Mouse (Mus musculus) monocyte, adult 5-6 weeks (primary cell): ENCODE results near the gene Fbxo44. TPM values are rescaled to one million over a fixed set of nuclear protein-coding genes. Genes with fewer than 3 reads are reported as not detected.

Experiments used
- ATAC-seq: fragments of 153-309, 156-312 bp; replicated peaks from 2 replicates; pipeline ENCODE4 v1.8.0; 2017; ENCODE audit warnings: mild to moderate bottlenecking; ENCODE audit not compliant: low TSS enrichment, insufficient number of reproducible peaks, severe bottlenecking, poor library complexity, low FRiP score
- total RNA-seq: library from RNA; stranded (forward); fragments of 200-1000, 200-491, 200-594 nt; gene quantifications from 3 replicates; pipeline ENCODE4 v1.2.3, GENCODE M21; 2017

The Fbxo44 gene
- total RNA-seq, 1 experiment from 2014 or later, result 3.5 TPM

DNA sequence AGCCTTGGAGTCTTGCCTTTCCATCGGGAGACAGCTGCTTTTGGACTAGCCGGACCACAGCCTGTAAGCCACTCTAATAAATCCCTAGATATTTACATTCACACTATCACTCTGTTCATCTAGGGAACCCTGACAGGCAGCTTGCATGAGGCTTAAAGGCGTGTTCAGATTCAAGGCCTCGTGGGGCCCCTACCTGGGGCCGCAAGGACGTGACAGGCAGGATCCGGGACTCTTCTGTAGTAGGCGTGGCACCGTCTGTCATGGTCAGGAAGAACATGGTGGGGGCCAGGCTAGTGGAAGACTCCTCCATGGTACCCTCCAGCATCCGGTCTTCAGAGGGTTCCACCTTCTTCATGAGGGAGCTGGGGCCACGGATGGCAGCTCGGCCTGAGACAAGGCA, 47.8 kb downstream of the Fbxo44 start:
- ATAC-seq, result no peak

DNA sequence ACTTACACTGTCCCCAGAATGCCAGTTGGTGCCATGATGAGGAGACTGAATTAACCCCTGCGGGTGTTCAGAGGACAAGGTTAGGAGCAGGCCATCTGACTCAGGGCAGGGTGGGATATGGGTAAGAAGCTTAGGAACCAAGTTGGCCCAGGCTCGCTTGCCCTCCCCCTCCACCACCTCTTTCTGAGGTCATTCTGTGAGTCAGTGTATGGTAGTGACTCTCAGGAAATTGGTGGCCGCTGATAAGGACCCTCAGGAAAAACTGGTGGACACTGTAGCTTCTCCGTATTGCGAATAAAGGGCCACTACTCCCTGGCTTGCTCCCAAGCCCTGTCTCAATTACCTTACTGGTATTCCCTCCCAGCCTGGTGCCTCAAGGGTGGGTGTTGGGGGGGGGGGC, 51.1 kb downstream of the Fbxo44 start:
- ATAC-seq, result no peak

DNA sequence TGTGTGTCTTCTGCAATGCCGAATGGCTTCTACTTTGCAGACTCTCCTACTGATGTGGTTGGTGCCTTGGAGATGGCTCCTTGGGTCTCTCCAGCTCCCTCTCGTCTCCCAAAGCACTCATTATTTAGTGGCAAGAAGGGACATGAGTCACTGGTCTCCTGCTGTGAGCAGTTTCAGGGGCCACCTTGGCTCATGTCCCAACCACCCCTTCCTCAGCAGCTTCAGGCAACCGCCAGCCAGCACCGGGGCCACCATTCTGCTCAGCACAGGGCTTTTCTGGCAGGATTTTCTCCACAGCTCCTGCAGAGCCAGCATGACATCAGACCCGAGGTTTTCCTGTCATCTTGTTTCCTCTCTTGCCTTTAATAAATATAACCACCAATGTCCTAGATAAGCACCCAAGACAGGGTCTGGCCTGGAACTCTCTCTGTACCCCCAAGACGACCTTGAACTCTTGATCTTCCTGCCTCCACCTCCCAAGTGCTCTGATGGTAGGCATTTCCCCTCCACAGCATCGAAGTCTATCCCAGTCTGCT, 51.6 kb downstream of the Fbxo44 start:
- no peak for ATAC-seq

DNA sequence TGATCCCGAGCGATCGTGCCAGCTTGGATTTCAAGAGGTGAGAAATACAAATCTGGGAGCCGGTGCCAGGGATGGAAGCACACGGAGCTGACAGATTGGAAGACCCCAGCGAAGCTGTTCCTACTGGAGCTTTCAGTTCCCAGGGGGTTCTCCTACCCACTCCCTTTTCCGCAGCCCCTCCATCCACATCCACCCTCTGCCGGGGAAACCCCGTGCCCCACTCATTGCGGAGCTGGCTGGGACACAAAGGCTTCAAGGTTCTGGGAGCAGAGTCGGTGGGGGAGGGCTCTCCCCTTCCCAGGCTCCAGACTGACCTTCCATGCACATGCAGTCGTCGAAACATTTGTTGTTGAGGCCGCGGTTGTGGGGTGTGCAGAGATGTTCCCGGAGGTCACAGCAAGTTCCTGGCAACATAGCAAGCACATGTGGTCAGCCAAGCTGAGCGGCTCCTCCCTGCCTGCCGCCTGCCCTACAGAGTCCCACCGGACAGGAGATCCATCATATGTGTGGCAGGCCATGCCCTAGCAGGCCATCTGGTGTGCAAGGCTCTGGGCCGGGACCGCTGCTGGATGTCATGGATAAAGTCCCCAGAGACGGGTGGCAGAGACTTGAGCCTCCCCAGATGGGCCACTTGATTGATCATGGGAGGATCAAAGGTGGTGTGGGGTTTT, 52.5 kb downstream of the Fbxo44 start:
- no peak for ATAC-seq

DNA sequence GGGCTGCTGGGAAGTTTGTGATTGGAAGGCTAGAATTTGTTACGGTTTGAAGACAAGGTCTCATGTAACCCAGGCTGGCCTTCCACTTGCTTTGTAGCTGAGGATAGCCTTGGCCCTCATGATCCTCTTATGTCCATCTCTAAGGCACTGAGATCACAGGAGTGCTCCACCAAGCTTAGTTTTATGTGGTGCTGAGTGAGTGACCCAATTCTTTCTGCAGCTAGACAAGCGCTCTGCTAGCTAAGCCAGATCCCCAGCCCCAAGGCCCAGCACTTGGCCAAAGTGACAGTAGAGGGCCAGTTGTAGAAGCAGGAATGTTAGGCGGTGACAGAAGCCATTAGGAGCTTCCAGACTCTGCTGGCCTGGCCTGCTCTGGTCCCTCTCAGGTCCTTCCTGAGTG, 56.1 kb downstream of the Fbxo44 start:
- no peak for ATAC-seq

Other genes starting within 250 kb of the Fbxo44 start
- gene Plod1, start 223.7 kb downstream of the Fbxo44 start, total RNA-seq, result 11.0 to 12.8 TPM (median 12.7 TPM) in 3 replicates
- gene 2510039O18Rik, start 219.6 kb downstream of the Fbxo44 start, total RNA-seq, result 41.3 to 61.2 TPM (median 48.2 TPM) in 3 replicates
- not detected in 3 replicates for gene Nppb, start 174.7 kb downstream of the Fbxo44 start, total RNA-seq
- gene Nppa, start 159.8 kb downstream of the Fbxo44 start, total RNA-seq, result not detected in 3 replicates
- 6.5 to 18.0 TPM (median 6.7 TPM) in 3 replicates for gene Clcn6, start 121.7 kb downstream of the Fbxo44 start, total RNA-seq
- gene Mthfr, start 121.4 kb downstream of the Fbxo44 start, total RNA-seq, result 6.4 to 14.7 TPM (median 8.7 TPM) in 3 replicates
- 24.7 to 50.7 TPM (median 27.8 TPM) in 3 replicates for gene Agtrap, start 72.5 kb downstream of the Fbxo44 start, total RNA-seq
- 1.5 to 7.6 TPM (median 6.4 TPM) in 3 replicates for gene Mad2l2, start 30.1 kb downstream of the Fbxo44 start, total RNA-seq
- gene Draxin, start 29.8 kb downstream of the Fbxo44 start, total RNA-seq, result 0.29 to 3.1 TPM in 2 of 3 replicates, not detected in the other
- 12.7 to 17.3 TPM (median 13.8 TPM) in 3 replicates for gene Fbxo6, start 8.3 kb downstream of the Fbxo44 start, total RNA-seq
- not detected in 3 replicates for gene Fbxo2, start 139 bp upstream of the Fbxo44 start, total RNA-seq
- not detected in 3 replicates for gene Disp3, start 127.5 kb upstream of the Fbxo44 start, total RNA-seq